Mouse (Mus musculus) kidney, adult 8-10 months (tissue): ENCODE results near the gene Lhx8.

Experiments
- DNase-seq, 2 experiments: peaks; one replicate each; pipeline ENCODE4 v3.0.0; 2022

Gene Lhx8

GRCm38 (mm10) chr3:154321921-154322574 is 8.4 kb downstream of the Lhx8 start:
- no peak for DNase-seq

DNA sequence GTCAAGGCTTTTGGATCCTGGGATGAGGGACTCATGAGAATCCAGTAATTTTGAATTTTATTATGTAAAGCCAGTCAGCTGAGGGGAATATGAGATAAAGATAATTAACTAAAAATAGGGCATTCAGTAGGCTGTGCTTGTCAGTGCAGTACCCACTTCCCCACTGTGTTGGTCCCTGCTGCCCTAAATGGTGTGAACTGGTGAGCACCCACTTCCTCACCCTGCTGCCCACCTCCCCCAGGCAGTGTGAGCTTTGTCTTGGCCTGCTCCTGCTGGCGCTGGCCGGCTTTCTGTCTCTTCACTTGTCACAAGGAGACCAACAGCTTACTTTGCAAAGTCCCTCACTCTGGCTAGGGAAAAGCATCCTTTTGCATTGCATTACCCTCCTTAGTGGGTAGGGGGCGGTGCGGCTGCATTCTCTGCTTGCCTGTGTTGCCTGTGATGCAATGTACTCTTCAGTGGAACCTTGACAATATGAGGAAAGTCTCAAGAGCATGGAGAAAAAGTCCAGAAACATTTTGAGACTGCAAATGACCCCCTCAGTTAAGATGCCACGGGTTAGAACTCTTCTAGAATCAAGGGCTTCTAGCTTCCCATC is 12.7 kb downstream of the Lhx8 start:
- DNase-seq = peak in 1 of 2 experiments; percentile 8

GRCm38 (mm10) chr3:154305163-154305884 is 25.1 kb downstream of the Lhx8 start:
- DNase-seq = no peak

GRCm38 (mm10) chr3:154301102-154301501 is 29.4 kb downstream of the Lhx8 start:
- DNase-seq = no peak

GRCm38 (mm10) chr3:154300006-154300405 is 30.5 kb downstream of the Lhx8 start:
- no peak for DNase-seq

DNA sequence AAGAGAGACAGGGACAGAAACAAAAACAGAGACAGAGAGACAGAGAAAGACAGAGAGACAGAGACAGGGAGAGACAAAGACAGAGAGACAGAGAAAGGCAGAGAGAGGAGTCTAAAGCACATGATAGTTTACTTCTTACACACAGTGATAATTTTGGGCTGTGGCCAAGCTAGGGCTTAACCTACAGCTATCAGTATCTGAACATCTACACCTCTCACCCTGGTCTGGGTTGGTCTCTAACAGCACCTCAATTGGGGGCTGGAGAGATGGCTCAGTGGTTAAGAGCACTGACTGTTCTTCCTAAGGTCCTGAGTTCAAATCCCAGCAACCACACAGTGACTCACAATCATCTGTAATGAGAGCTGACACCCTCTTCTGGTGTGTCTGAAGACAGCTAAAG is 32.0 kb downstream of the Lhx8 start:
- DNase-seq = no peak

DNA sequence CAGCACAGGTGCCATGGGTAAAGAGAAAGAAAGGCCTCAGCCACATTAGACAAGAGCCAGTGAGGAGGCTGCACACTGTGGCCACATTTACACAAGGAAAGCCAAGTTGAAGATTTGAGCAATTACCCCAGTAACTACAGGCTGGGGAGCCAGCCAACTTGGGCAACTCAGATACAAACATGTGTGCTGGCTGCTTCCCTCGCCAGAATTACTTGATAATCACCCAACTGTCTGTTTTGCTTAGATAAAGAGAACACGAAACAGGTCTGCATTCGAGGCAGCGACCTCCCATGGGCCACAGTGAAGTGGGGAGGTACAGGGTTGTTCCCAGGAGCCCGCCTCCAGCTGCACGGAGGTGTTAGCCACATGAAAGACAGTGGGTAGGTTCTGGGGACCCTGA is 33.0 kb downstream of the Lhx8 start:
- DNase-seq = no peak

DNA sequence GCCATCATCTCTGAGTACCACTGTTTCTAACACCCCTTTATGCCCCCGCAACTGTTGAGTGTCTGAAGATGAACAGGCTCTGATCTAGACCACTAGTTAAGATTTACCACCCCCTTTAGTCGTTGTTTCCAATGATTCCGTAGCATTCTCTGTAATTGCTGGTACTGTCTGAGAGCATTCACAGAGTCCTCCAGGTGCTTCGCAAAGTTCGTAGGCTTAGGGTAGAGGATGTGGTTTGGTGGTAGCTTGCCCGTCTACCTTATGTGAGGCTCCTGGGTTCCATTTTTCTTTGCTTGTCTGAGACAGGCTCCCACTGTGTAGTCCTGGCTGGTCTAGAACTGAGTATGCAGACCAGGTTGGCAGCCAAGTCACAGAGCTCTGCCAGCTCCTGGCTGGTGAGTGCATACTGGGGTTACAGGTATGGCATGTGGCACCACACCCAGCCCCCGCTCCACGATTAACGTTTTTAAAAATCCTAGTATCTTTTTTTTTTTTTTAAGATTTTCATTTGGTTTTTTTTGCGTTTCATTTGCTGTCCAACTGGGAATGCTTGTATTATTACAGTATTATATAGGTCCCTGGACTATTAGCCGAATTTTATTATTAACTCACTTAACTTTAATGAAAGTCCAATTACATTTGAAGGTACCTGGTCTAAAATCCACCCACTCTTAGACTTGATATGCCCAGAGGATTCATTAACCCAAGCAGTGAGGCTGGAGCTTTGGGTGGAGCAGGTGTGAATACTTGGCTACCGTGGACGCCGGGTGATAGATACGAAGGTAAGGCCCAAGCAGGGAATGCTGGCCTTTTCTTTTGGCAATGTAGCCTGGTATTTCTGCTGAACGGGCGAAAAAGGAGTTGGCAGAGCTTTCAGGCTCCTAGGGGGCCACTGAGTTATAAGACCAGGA is 35.3 kb downstream of the Lhx8 start:
- no peak for DNase-seq

GRCm38 (mm10) chr3:154293839-154294490 is 36.5 kb downstream of the Lhx8 start:
- DNase-seq = no peak

DNA sequence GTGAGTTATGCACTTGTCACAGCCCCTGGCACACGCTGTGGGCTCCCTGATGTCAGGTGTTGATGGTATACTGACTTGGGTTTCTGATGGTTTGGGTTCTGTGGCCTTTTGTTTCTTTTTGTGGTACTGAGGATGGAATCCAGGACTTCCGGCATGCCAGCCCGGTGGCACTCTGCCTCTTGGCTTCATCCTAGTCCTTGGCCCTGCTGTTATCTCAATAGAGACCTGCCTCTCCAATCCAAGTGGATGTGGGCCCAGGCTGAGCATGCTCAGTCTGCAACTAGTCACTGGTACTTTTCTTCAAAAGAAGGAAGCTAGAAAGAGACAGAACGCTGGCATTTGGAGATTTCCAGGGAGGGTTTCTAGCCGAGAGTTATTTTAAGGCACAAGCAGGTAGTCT is 38.3 kb downstream of the Lhx8 start:
- DNase-seq = no peak

- no peak for DNase-seq
Observed at GRCm38 (mm10) chr3:154290351-154290750, 40.1 kb downstream of the Lhx8 start.

DNA sequence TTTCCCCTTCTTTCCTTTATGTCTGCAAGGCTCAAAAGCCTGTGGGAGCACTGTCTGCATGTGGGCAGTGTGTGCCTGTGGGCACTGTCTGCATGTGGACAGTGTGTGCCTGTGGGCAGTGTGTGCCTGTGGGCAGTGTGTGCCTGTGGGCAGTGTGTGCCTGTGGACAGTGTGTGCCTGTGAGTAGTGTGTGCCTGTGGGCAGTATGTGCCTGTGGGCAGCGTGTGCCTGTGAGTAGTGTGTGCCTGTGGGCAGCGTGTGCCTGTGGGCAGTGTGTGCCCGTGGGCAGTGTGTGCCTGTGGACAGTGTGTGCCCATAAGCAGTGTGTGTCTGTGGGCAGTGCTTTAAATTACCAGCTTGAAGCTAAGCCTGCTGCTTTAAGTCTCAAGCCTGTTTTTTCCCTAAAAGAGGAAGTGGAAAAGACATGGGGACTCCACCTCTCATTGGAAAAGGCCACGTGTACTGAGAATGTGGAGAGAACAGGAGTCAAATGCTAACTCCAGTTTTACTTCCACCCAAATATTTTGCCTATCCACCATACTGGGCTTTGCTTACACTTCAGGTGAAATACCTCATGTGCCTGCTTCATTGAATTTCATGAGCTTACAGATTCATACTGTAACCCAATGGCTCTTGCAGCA is 41.9 kb downstream of the Lhx8 start:
- no peak for DNase-seq

- DNase-seq = no peak
Observed at GRCm38 (mm10) chr3:154287217-154287616, 43.2 kb downstream of the Lhx8 start.

DNA sequence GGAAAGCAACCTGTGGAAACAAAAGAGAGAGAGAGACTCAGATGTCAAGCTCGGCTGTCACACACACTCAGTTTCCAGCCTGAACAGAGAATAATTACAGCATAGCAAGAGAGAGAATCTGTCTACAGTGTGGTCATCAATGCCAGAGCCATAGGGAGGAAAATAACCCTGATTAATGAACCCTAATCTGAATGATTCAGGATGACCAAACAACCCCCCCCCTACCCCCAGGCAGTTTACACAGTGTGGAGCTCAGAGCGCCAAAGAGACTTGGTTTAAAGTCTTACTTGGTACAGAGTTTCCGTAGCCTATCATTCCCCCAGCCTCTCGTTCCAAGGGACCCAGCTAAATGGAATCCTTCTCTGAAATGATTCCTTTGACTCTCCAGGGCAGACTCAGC is 45.1 kb downstream of the Lhx8 start:
- no peak for DNase-seq

GRCm38 (mm10) chr3:154284260-154284659 is 46.2 kb downstream of the Lhx8 start:
- no peak for DNase-seq

DNA sequence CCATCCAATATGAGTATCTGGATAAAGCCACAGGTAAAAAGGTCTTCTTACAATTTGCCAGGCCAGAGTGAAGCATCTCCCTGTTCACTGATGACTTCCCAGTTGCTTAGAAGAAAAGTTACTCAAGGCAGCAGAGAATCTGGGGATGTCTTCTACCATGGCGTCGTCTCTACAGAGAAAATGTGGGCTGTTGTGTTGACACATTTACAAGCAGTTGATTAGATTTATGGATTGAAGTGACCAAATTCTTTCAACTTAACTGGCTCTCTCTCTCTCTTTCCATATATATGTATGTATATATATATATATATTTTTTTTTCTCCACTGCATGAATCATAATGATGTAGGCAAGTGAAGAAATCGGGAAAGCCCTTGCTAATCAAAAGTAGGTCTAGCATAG is 55.8 kb downstream of the Lhx8 start:
- no peak for DNase-seq

DNA sequence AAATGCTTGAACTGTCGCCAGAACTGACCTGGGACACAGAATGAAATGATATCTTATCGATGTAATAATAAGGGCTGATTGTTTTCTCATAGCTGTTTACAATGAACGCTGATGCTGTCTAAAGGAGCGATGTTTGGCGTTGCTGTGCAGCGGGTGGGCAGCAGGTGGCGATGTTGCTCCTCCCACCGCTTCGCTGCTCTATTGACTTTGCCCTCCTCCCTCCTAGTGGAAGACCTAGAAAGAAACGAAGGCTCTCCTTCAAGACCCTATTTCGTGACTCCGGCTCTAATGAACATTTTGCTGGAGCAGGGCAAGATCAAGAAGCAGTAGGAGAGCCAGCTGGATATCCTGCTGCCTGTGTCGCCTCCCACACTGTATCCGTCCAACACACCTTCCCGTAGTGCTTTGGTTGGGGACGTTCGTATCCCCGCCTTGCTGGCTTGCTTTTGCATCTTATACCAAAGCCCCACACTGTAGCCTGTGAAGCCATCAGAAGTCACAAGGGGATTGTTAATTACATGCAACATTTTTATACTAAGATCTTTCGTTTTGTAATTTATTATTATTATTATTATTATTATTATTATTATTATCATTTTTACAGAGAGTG is 60.6 kb downstream of the Lhx8 start:
- peak; percentile 48 to 82 for DNase-seq

GRCm38 (mm10) chr3:154268313-154268712 is 62.1 kb downstream of the Lhx8 start:
- no peak for DNase-seq

DNA sequence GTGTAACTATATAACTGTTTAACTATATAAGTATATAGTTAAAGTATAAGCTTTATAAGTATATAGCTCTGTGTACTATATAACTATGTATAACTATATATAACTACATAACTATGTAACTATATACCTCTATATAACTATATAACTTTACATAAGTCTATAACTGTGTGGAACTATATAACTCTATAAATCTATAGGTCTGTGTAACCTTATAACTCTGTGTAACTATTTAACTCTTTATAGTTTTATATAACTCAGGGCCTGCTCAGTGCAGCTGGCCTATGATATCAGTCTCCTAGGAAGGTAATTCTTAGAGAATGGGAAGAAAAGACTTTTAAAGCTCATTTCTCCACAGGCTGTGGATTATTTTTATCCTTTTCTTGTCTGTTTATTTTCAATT is 73.1 kb downstream of the Lhx8 start:
- DNase-seq = no peak
